Mouse (Mus musculus) liver, embryonic 16.5 days (tissue): ENCODE results near the gene Dnajb12. TPM values are rescaled to one million over a fixed set of nuclear protein-coding genes. Genes with fewer than 3 reads are reported as not detected.

ENCODE experiments used
- ATAC-seq: fragments of 200-750 bp; cut with Nextera tagmentation; 2 replicates; pipeline ENCODE4 v1.8.0; 2017; ENCODE audit warnings: low read depth, mild to moderate bottlenecking, moderate number of reproducible peaks, moderate library complexity
- H3K27ac ChIP-seq: fragments of 300-500 bp; sonication (generic); 2 replicates; pipeline ENCODE4 v1.5.1; 2014; ENCODE audit warnings: mild to moderate bottlenecking, low read length
- H3K27me3 ChIP-seq: fragments of 300-500 bp; sonication (generic); 2 replicates; pipeline ENCODE4 v1.6.1; 2014; ENCODE audit warnings: low read depth, low read length, mixed read lengths; ENCODE audit not compliant: control insufficient read depth, insufficient read depth
- H3K36me3 ChIP-seq: fragments of 300-500 bp; sonication (generic); 2 replicates; pipeline ENCODE4 v1.6.1; 2014; ENCODE audit warnings: mild to moderate bottlenecking; ENCODE audit not compliant: control insufficient read depth, insufficient read depth
- H3K4me1 ChIP-seq: fragments of 300-500 bp; sonication (generic); 2 replicates; pipeline ENCODE4 v1.6.1; 2014; ENCODE audit warnings: low read depth, low read length, mixed read lengths; ENCODE audit not compliant: control insufficient read depth
- H3K4me2 ChIP-seq: fragments of 300-500 bp; sonication (generic); 2 replicates; pipeline ENCODE4 v1.6.1; 2014; ENCODE audit warnings: low read depth, low read length, mixed read lengths
- H3K4me3 ChIP-seq: fragments of 300-500 bp; sonication (generic); 2 replicates; pipeline ENCODE4 v1.5.1; 2014; ENCODE audit warnings: low read depth, mild to moderate bottlenecking, low read length
- H3K9ac ChIP-seq: fragments of 300-500 bp; sonication (generic); 2 replicates; pipeline ENCODE4 v1.6.1; 2014; ENCODE audit warnings: low read depth, low read length
- H3K9me3 ChIP-seq: fragments of 300-500 bp; sonication (generic); replicated peaks from 2 replicates; pipeline ENCODE4 v1.6.1; 2016; ENCODE audit warnings: low read length; ENCODE audit not compliant: control insufficient read depth
- WGBS: fragments of 180-500 bp; shearing (Covaris S2); extraction: QIAGEN DNeasy Blood & Tissue Kit; methylation state at CpG from one replicate; pipeline ENCODE4 v1.1.7; 2014; ENCODE audit not compliant: insufficient replicate concordance; 5-methylcytosine and 5-hydroxymethylcytosine counted together
- polyA plus RNA-seq: library from polyadenylated mRNA; unstranded; fragments of >200 nt; fragmentation: Nextera tagmentation; extraction: Ambion mirVana; gene quantifications from 2 replicates; pipeline ENCODE4 v1.2.1, GENCODE M21; 2015

The Dnajb12 gene
- polyA plus RNA-seq, 1 experiment from 2014 or later, result 15.5 TPM

- peak overlapping the region; percentile 48 for H3K4me2 ChIP-seq
- peak overlapping the region; percentile 18 for H3K4me3 ChIP-seq
- ATAC-seq, result peak; percentile 60
- H3K27me3 ChIP-seq, result peaks cover 10% of the 10 kb centered on the region
- H3K36me3 ChIP-seq, result no peaks in the 10 kb centered on the region
- peaks cover 41% of the 10 kb centered on the region for H3K4me1 ChIP-seq
- no peak overlapping the region for H3K9ac ChIP-seq
- WGBS, result 7% methylated on average over 4 of the region's 4 CpGs
- no peaks in the 10 kb centered on the region for H3K9me3 ChIP-seq
- H3K27ac ChIP-seq, result peak overlapping the region; percentile 42; the same call in 1 of the 2 replicates
Measured at GRCm38 (mm10) chr10:59916159-59916558, 36.8 kb downstream of the Dnajb12 start.

- Histone ChIP-seq H3K36me3 (no peaks in the 10 kb centered on the region), H3K4me1 (peaks cover 41% of the 10 kb centered on the region), H3K27ac (no peak overlapping the region; the same call in 1 of the 2 replicates), H3K9me3 (no peaks in the 10 kb centered on the region), H3K27me3 (peaks cover 5% of the 10 kb centered on the region), H3K9ac (peak overlapping the region; percentile 24; the same call in 1 of the 2 replicates), H3K4me2 (peak overlapping the region; percentile 48), H3K4me3 (peak overlapping the region; percentile 18)
- 0% methylated on average over 10 of the region's 10 CpGs for WGBS
- peak; percentile 63 for ATAC-seq
Measured at GRCm38 (mm10) chr10:59916649-59917048, 37.3 kb downstream of the Dnajb12 start.

GRCm38 (mm10) chr10:59918111-59918510 is 38.8 kb downstream of the Dnajb12 start:
- Histone ChIP-seq H3K4me2 (no peak overlapping the region), H3K4me3 (no peak overlapping the region), H3K9me3 (no peaks in the 10 kb centered on the region), H3K36me3 (no peaks in the 10 kb centered on the region), H3K9ac (no peak overlapping the region), H3K27ac (no peak overlapping the region), H3K27me3 (no peaks in the 10 kb centered on the region), H3K4me1 (peaks cover 43% of the 10 kb centered on the region)
- WGBS, result 84% methylated on average over 4 of the region's 4 CpGs
- no peak for ATAC-seq

- H3K4me2 ChIP-seq, result no peak overlapping the region
- peaks cover 43% of the 10 kb centered on the region for H3K4me1 ChIP-seq
- no peaks in the 10 kb centered on the region for H3K36me3 ChIP-seq
- no peak overlapping the region for H3K9ac ChIP-seq
- no peak overlapping the region for H3K4me3 ChIP-seq
- H3K9me3 ChIP-seq, result no peaks in the 10 kb centered on the region
- ATAC-seq, result no peak
- WGBS, result 51% methylated on average over 15 of the region's 15 CpGs
- H3K27ac ChIP-seq, result peak overlapping the region; percentile 61
- H3K27me3 ChIP-seq, result no peaks in the 10 kb centered on the region
Measured at GRCm38 (mm10) chr10:59919494-59920181, 40.3 kb downstream of the Dnajb12 start.

GRCm38 (mm10) chr10:59920485-59920809 is 41.1 kb downstream of the Dnajb12 start:
- Histone ChIP-seq H3K4me2 (peak overlapping the region; percentile 78), H3K4me3 (peak overlapping the region; percentile 59), H3K36me3 (no peaks in the 10 kb centered on the region), H3K27ac (peak overlapping the region; percentile 61), H3K27me3 (no peaks in the 10 kb centered on the region), H3K9me3 (no peaks in the 10 kb centered on the region), H3K4me1 (peaks cover 40% of the 10 kb centered on the region), H3K9ac (peak overlapping the region; percentile 42)
- WGBS, result 41% methylated on average over 7 of the region's 7 CpGs
- no peak for ATAC-seq

GRCm38 (mm10) chr10:59920810-59921681 is 41.7 kb downstream of the Dnajb12 start:
- Histone ChIP-seq H3K4me3 (peak overlapping the region; percentile 59), H3K4me1 (peaks cover 34% of the 10 kb centered on the region), H3K9ac (peak overlapping the region; percentile 42), H3K4me2 (peak overlapping the region; percentile 78), H3K9me3 (no peaks in the 10 kb centered on the region), H3K36me3 (no peaks in the 10 kb centered on the region), H3K27ac (peak overlapping the region; percentile 61), H3K27me3 (no peaks in the 10 kb centered on the region)
- WGBS, result 8% methylated on average over 33 of the region's 33 CpGs
- ATAC-seq, result peak; percentile 78

GRCm38 (mm10) chr10:59923493-59923892 is 44.1 kb downstream of the Dnajb12 start:
- H3K27ac ChIP-seq, result no peak overlapping the region
- H3K36me3 ChIP-seq, result no peaks in the 10 kb centered on the region
- WGBS, result 54% methylated on average over 2 of the region's 2 CpGs
- no peaks in the 10 kb centered on the region for H3K9me3 ChIP-seq
- H3K4me1 ChIP-seq, result peaks cover 28% of the 10 kb centered on the region
- no peak overlapping the region for H3K9ac ChIP-seq
- H3K27me3 ChIP-seq, result no peaks in the 10 kb centered on the region
- H3K4me2 ChIP-seq, result no peak overlapping the region
- no peak overlapping the region for H3K4me3 ChIP-seq
- ATAC-seq, result no peak

- no peaks in the 10 kb centered on the region for H3K27me3 ChIP-seq
- H3K27ac ChIP-seq, result no peak overlapping the region; the same call in 1 of the 2 replicates
- peaks cover 25% of the 10 kb centered on the region for H3K4me1 ChIP-seq
- H3K9ac ChIP-seq, result no peak overlapping the region
- no peaks in the 10 kb centered on the region for H3K36me3 ChIP-seq
- no peak overlapping the region for H3K4me3 ChIP-seq
- no peak overlapping the region for H3K4me2 ChIP-seq
- WGBS, result 39% methylated on average over 3 of the region's 3 CpGs
- no peak for ATAC-seq
- no peaks in the 10 kb centered on the region for H3K9me3 ChIP-seq
Measured at GRCm38 (mm10) chr10:59924305-59924704, 44.9 kb downstream of the Dnajb12 start.

GRCm38 (mm10) chr10:59929205-59929604 is 49.8 kb downstream of the Dnajb12 start:
- Histone ChIP-seq H3K36me3 (no peaks in the 10 kb centered on the region), H3K27me3 (no peaks in the 10 kb centered on the region), H3K27ac (no peak overlapping the region), H3K4me2 (no peak overlapping the region), H3K4me1 (no peaks in the 10 kb centered on the region; the same call in 1 of the 2 replicates), H3K9me3 (no peaks in the 10 kb centered on the region), H3K9ac (no peak overlapping the region), H3K4me3 (no peak overlapping the region)
- peak; percentile 53 for ATAC-seq
- 71% methylated on average over 7 of the region's 7 CpGs for WGBS
